Mouse (Mus musculus) kidney, adult 8-10 months (tissue): ENCODE measurements at regions not wholly inside any gene's neighbourhood (a gene's known extent, or its start where the extent isn't known, plus 50 kb on each side); places are given as distances from the start of the nearest gene placed in this dataset.
"Not testable (repeated sequence)": the region's sequence is repeated elsewhere in the genome, so short reads cannot be mapped to it uniquely, and the experiment has no call there.

Source experiments
- DNase-seq, 2 experiments: peaks; one replicate each; pipeline ENCODE4 v3.0.0; 2022

DNA sequence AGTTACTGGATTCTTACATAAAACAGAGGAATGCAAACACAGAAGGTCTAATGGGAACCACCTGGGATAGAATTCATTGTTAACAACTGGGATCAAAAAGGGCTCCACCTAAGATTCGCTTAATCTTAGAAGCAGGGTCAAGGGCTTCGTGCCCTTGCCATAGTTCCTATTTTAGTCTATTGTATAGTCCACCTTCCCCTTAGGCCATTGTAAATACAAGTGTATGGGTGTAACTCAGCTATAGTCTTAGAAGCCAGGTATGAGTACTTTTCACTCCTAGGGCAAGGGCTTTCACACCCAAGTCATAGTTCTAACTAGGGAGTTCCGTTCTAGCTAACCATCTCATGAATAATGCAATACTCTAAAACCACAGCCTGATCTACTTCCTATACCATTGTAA is 2046.7 kb upstream of the A830018L16Rik start:
- not testable (repeated sequence) for DNase-seq

DNA sequence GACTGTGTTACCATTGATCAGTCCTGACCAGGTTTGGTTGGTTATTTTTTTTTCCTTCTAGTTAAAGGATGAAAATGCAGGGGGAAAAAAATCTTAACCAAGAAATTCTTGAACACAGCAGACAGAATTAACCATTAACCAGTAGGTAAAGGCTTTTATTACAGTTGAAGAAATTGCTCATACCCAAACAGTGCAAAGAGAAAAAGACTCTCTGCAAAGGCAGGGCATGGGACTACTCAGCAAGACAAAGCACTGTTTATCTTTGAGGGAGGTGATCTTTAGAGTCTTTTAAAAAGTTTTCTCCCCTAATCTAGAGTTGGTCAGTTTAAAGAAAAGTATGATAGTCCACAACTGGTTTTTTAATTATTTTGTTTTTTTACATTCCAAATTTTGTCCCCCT is 2038.8 kb upstream of the A830018L16Rik start:
- peak in 1 of 2 experiments; percentile 1 for DNase-seq
